Mouse (Mus musculus) thymus, postnatal 4 days (tissue): Measurements from ENCODE around the gene Etv2.

ENCODE experiments used
- DNase-seq: peaks from one replicate; pipeline ENCODE4 v3.0.0; 2021

Etv2 gene

GRCm38 (mm10) chr7:30587842-30588667 lies 47.6 kb downstream of the Etv2 start:
- DNase-seq, result peak; percentile 75

- no peak for DNase-seq
Observed at GRCm38 (mm10) chr7:30586455-30587020, 49.1 kb downstream of the Etv2 start.

- no peak for DNase-seq
Observed at GRCm38 (mm10) chr7:30585170-30585569, 50.5 kb downstream of the Etv2 start.

GRCm38 (mm10) chr7:30584339-30584738 lies 51.3 kb downstream of the Etv2 start:
- no peak for DNase-seq
